Mouse (Mus musculus): Measurements from ENCODE around the gene Npcd. TPM values are rescaled to one million over a fixed set of nuclear protein-coding genes. Genes with fewer than 3 reads are reported as not detected.

Gene Npcd
- polyA plus RNA-seq (2012; rRNA removed) = 0.13 and 0.68 TPM in 2 replicates

DNA sequence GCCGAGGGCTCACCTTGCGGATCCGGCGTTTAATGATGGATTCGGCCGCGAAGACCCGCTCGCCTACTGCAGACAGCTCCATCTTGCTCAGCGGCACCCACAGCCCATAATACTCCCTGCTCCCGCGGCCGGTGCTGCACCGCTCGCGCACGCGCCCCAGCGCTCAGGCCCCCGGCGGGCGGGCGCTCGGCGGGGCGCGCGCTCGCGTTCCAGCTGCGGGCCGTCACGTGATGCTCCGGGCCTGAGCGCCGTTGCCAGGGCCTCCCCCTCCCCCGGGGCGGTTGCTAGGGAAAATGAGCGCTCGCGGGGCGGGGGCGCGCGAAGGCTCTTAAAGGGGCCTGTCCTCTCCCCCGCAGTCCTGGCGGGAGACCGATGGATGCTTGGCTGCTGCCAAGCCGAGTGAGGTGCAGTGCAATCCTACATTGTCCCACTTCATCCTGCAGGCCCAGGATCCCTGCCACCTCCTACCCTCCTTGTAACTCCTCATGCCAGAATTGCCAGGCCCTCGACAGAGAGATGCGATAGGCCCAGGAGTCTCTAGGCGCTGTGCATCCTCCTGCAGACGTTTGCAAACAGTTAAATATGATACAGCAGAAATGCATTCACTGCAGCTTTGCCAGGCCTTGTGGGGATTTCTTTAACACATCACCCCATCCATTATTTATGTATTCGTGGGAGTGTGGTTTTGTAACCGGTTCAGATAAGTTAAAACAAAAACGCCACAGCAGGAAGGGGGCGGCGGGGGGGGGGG, at the start of gene Npcd, which contains the start of gene Cbx6:
Npcd (minus strand) TSS at position 108 of the 751 bp plus-strand sequence.
Cbx6 (minus strand) TSS at position 559 of the 751 bp plus-strand sequence.
- H3K27ac ChIP-seq (ENCODE audit: insufficient read depth, low read length) = peak within 1 kb of the TSS; percentile 55; the same call in 1 of the 2 replicates
- peak; percentile 52 to 82 for DNase-seq (ENCODE audit: low read depth in 1 of 2, low spot score in 2 of 2)
- peaks cover 8% of the 10 kb centered on the region; the same call in 1 of the 2 replicates for H3K4me1 ChIP-seq (ENCODE audit: control insufficient read depth, insufficient read depth, insufficient read length)

DNA sequence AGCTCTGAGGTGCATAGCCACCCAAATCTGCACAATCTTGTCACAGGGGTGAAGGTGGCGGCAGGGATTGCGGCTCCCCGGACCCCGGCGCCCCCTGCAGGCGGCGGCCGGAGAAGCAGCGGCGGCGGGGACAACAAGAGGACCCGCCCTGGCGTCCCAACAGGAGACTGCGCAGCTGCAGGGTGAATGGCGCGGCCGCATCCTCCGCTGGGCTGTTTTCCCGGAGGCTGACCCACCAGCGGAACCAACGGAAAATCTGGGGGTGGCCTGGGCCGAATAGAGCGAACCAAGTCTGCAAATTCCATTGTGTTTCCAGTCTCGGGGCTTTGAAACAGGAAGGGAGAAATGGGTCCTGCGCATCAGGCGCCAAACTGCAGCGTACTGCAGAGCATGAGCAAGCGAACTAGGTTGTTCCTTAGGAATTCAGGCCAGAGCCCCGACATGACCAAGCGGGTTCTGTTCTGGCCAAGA, 49.4 kb upstream of the Npcd start:
- Histone ChIP-seq H3K27ac (ENCODE audit: insufficient read depth, low read length) (peak overlapping the region; percentile 14), H3K4me3 (ENCODE audit: extremely low read depth, insufficient read depth, insufficient read length) (peak overlapping the region; percentile 69), H3K4me1 (ENCODE audit: control insufficient read depth, insufficient read depth, insufficient read length) (peaks cover 7% of the 10 kb centered on the region; the same call in 1 of the 2 replicates), H3K27me3 (ENCODE audit: control insufficient read depth, insufficient read depth, low read length) (no peaks in the 10 kb centered on the region), H3K36me3 (ENCODE audit: control insufficient read depth, insufficient read depth, low read length) (peaks cover 7% of the 10 kb centered on the region)
- peak; percentile 71 to 91 for DNase-seq (ENCODE audit: low read depth in 1 of 2, low spot score in 2 of 2)
- TF ChIP-seq CTCF (IDR thresholded peaks at IDR 0.05; ENCODE audit: extremely low read depth, insufficient read depth, insufficient read length, insufficient replicate concordance) (peak; percentile 90), POLR2A (IDR thresholded peaks at IDR 0.05; ENCODE audit: low read depth, low read length) (no peak)
- WGBS = under 1% methylated on average over 30 of the region's 30 CpGs

More for the DNA sequence above, at the start of gene Npcd, which contains the start of gene Cbx6:
- WGBS = 3% methylated on average over 50 of the region's 58 CpGs
- H3K4me3 ChIP-seq (ENCODE audit: extremely low read depth, insufficient read depth, insufficient read length) = peak within 1 kb of the TSS; percentile 78
- no peaks in the 10 kb centered on the region for H3K36me3 ChIP-seq (ENCODE audit: control insufficient read depth, insufficient read depth, low read length)
- no peaks in the 10 kb centered on the region for H3K27me3 ChIP-seq (ENCODE audit: control insufficient read depth, insufficient read depth, low read length)
- TF ChIP-seq POLR2A (IDR thresholded peaks at IDR 0.05; ENCODE audit: low read depth, low read length) = peak; percentile 41; the same call in 1 of the 2 replicates
- no peak for TF ChIP-seq CTCF (IDR thresholded peaks at IDR 0.05; ENCODE audit: extremely low read depth, insufficient read depth, insufficient read length, insufficient replicate concordance)

DNA sequence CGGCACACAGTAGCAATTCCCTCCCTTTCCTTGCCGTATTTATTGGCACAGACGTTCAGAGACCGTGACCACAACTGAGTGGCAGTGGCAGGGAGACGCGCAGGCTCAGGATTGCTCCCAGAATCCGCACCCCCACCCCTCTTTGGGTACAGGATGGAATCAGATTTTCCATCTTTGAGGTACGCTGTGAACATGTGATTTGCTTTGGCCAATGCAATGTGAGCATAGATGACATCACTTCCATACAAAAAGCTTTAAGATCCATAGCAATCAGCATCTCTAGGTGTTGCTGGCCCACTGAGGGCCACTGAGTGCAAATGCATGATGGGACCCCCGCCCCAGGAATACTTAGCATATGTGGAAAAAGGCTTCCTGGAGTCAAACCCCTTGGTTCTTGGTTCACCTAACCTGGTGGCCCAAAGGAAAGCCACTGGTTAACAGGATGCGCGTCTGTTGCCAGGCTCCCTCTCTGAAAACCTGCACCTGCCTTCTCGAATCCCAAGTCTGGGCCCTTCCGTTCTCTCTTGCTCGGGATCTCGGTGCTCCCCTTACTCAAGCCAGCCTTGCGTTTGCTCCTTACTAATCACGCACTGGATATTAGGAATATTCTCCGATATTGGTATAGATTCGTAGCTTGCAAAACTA, 48.7 kb upstream of the Npcd start:
- peaks cover 7% of the 10 kb centered on the region; the same call in 1 of the 2 replicates for H3K4me1 ChIP-seq (ENCODE audit: control insufficient read depth, insufficient read depth, insufficient read length)
- WGBS = 38% methylated on average over 19 of the region's 19 CpGs
- peaks cover 2% of the 10 kb centered on the region for H3K36me3 ChIP-seq (ENCODE audit: control insufficient read depth, insufficient read depth, low read length)
- DNase-seq (ENCODE audit: low read depth in 1 of 2, low spot score in 2 of 2) = no peak
- H3K27me3 ChIP-seq (ENCODE audit: control insufficient read depth, insufficient read depth, low read length) = no peaks in the 10 kb centered on the region
- no peak overlapping the region for H3K27ac ChIP-seq (ENCODE audit: insufficient read depth, low read length)
- TF ChIP-seq CTCF (IDR thresholded peaks at IDR 0.05; ENCODE audit: extremely low read depth, insufficient read depth, insufficient read length, insufficient replicate concordance) = no peak
- no peak for TF ChIP-seq POLR2A (IDR thresholded peaks at IDR 0.05; ENCODE audit: low read depth, low read length)
- peak overlapping the region; percentile 7; the same call in 1 of the 2 replicates for H3K4me3 ChIP-seq (ENCODE audit: extremely low read depth, insufficient read depth, insufficient read length)

GRCm38 (mm10) chr15:79880477-79880876, 46.4 kb upstream of the Npcd start:
- no peaks in the 10 kb centered on the region for H3K27me3 ChIP-seq (ENCODE audit: control insufficient read depth, insufficient read depth, low read length)
- H3K4me1 ChIP-seq (ENCODE audit: control insufficient read depth, insufficient read depth, insufficient read length) = peaks cover 7% of the 10 kb centered on the region; the same call in 1 of the 2 replicates
- no peak overlapping the region for H3K27ac ChIP-seq (ENCODE audit: insufficient read depth, low read length)
- DNase-seq (ENCODE audit: low read depth in 1 of 2, low spot score in 2 of 2) = no peak
- H3K36me3 ChIP-seq (ENCODE audit: control insufficient read depth, insufficient read depth, low read length) = no peaks in the 10 kb centered on the region
- TF ChIP-seq POLR2A (IDR thresholded peaks at IDR 0.05; ENCODE audit: low read depth, low read length) = no peak
- no peak for TF ChIP-seq CTCF (IDR thresholded peaks at IDR 0.05; ENCODE audit: extremely low read depth, insufficient read depth, insufficient read length, insufficient replicate concordance)
- 80% methylated on average over 3 of the region's 3 CpGs for WGBS
- H3K4me3 ChIP-seq (ENCODE audit: extremely low read depth, insufficient read depth, insufficient read length) = no peak overlapping the region

DNA sequence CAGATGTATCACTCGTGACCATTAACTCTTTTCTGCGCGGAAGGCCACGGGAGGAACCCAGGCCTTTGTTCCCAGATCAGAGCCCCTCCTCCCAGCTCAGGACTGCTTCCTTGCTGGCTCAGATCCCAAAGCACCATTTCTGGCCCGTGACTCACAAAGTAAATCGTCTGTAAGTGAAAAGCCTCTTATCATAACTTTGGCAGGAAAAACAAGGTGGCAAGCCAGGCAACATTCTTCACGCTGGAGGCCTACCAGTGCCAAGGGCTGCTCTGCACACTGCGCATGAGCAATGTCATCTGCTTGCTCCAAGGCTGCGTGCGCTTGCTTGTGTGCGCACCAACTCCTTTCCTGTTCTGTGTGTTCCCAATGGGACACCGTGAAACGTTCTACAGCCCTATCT, 45.3 kb upstream of the Npcd start:
- DNase-seq (ENCODE audit: low read depth in 1 of 2, low spot score in 2 of 2) = no peak
- Histone ChIP-seq H3K27ac (ENCODE audit: insufficient read depth, low read length) (no peak overlapping the region), H3K4me3 (ENCODE audit: extremely low read depth, insufficient read depth, insufficient read length) (no peak overlapping the region), H3K4me1 (ENCODE audit: control insufficient read depth, insufficient read depth, insufficient read length) (peaks cover 7% of the 10 kb centered on the region; the same call in 1 of the 2 replicates), H3K36me3 (ENCODE audit: control insufficient read depth, insufficient read depth, low read length) (no peaks in the 10 kb centered on the region), H3K27me3 (ENCODE audit: control insufficient read depth, insufficient read depth, low read length) (no peaks in the 10 kb centered on the region)
- TF ChIP-seq POLR2A (IDR thresholded peaks at IDR 0.05; ENCODE audit: low read depth, low read length) = no peak
- 53% methylated on average over 13 of the region's 13 CpGs for WGBS

GRCm38 (mm10) chr15:79878725-79879136, 44.7 kb upstream of the Npcd start:
- Histone ChIP-seq H3K27ac (ENCODE audit: insufficient read depth, low read length) (no peak overlapping the region), H3K36me3 (ENCODE audit: control insufficient read depth, insufficient read depth, low read length) (no peaks in the 10 kb centered on the region), H3K27me3 (ENCODE audit: control insufficient read depth, insufficient read depth, low read length) (no peaks in the 10 kb centered on the region), H3K4me1 (ENCODE audit: control insufficient read depth, insufficient read depth, insufficient read length) (peaks cover 7% of the 10 kb centered on the region; the same call in 1 of the 2 replicates), H3K4me3 (ENCODE audit: extremely low read depth, insufficient read depth, insufficient read length) (no peak overlapping the region)
- DNase-seq (ENCODE audit: low read depth in 1 of 2, low spot score in 2 of 2) = no peak
- TF ChIP-seq CTCF (IDR thresholded peaks at IDR 0.05; ENCODE audit: extremely low read depth, insufficient read depth, insufficient read length, insufficient replicate concordance) = no peak
- no peak for TF ChIP-seq POLR2A (IDR thresholded peaks at IDR 0.05; ENCODE audit: low read depth, low read length)
- 76% methylated on average over 6 of the region's 6 CpGs for WGBS

Measured in spleen, adult 2 months (tissue).